33 mouse cellular contexts compared by ENCODE assay signal in the genomic region with DNA sequence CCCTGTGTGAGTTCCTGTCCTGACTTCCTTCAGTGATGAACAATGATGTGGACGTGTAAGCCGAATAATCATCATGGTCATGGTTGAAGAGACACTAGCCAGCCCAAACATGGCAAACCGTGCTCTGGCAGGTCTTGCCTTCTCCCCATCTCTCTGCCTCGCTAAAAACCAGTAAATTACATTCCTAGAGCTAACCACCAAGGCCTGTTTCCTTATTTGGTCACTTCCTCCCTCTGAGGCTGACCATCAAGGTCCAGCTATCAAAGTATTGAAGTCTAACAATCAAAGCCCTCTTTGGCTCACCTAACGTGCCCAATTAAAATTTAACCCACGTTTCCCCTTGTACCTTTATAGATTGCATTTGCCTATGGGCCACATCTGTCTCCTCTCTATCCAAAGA. TPM values are rescaled to one million over a fixed set of nuclear protein-coding genes. Genes with fewer than 3 reads are reported as not detected.
DNase-seq lines count a peak whose midpoint lies in the region; ATAC-seq and TF ChIP-seq lines count a peak whose summit lies in the region.
"Had no signal": no experiment of that assay in that cellular context is flagged by ENCODE, and none has a peak within 500 bp of the region (broad histone marks: within the 10 kb centered on the region; RNA-seq: fewer than 3 reads in every experiment).

No protein-coding gene starts in this region.

- WGBS in heart, embryonic 12.5 days = 56% methylated on average over 6 of the region's 6 CpGs
- 44% methylated on average over 6 of the region's 6 CpGs for WGBS in kidney, embryonic 15.5 days

- TF ChIP-seq POLR2A in myocyte (IDR thresholded peaks at IDR 0.05; ENCODE audit: insufficient read length, low read depth) = no peak

- H3K9me3 ChIP-seq in heart, embryonic 12.5 days (replicated peaks) = no peaks in the 10 kb centered on the region
- H3K9me3 ChIP-seq in kidney, embryonic 15.5 days (replicated peaks) = no peaks in the 10 kb centered on the region
- H3K9me3 ChIP-seq: G1E; hindbrain, embryonic 13.5 days; liver, embryonic 12.5 days; neural tube, embryonic 12.5 days had no signal

- peaks cover 85% of the 10 kb centered on the region for H3K4me1 ChIP-seq in heart, embryonic 12.5 days (replicated peaks)
- H3K4me1 ChIP-seq in kidney, embryonic 15.5 days = peaks cover 39% of the 10 kb centered on the region

- H3K79me2 ChIP-seq in myocyte (ENCODE audit: control insufficient read depth, insufficient read depth) = peaks cover 10% of the 10 kb centered on the region

- no peak overlapping the region for H3K9ac ChIP-seq in heart, embryonic 12.5 days
- H3K9ac ChIP-seq in kidney, embryonic 15.5 days = no peak overlapping the region
- H3K9ac ChIP-seq: hindbrain, embryonic 13.5 days; limb, embryonic 12.5 days; liver, embryonic 12.5 days; liver, postnatal 0 days; neural tube, embryonic 12.5 days had no signal

- no peaks in the 10 kb centered on the region for H3K27me3 ChIP-seq in heart, embryonic 12.5 days (replicated peaks)
- H3K27me3 ChIP-seq in kidney, embryonic 15.5 days = no peaks in the 10 kb centered on the region
- no peaks in the 10 kb centered on the region for H3K27me3 ChIP-seq in myocyte (ENCODE audit: control insufficient read depth, insufficient read depth, insufficient read length)
- H3K27me3 ChIP-seq: hindbrain, embryonic 13.5 days; limb, embryonic 12.5 days; liver, embryonic 12.5 days; neural tube, embryonic 12.5 days had no signal

- peak; percentile 40 for DNase-seq in adrenal gland, adult 2 months
- DNase-seq in adrenal gland, postnatal 36 days = no peak
- no peak for DNase-seq in heart, adult 18-20 months
- no peak for DNase-seq in kidney, adult 8-10 months
- DNase-seq: cerebellum, adult 2 months; cerebellum, postnatal 14 days; gastrocnemius, adult 2 months; gastrocnemius, postnatal 36 days; kidney, adult 9 months; kidney, postnatal 14 days; layer of hippocampus, adult 9-11 months; liver, postnatal 0 days; lung, postnatal 36 days; thymus, postnatal 4 days had no signal

- no peak overlapping the region for H3K4me2 ChIP-seq in heart, embryonic 12.5 days
- H3K4me2 ChIP-seq in kidney, embryonic 15.5 days = no peak overlapping the region
- no peak overlapping the region for H3K4me2 ChIP-seq in myocyte (ENCODE audit: low read depth)
- H3K4me2 ChIP-seq: hindbrain, embryonic 13.5 days; limb, embryonic 12.5 days; liver, embryonic 12.5 days; midbrain, embryonic 11.5 days; neural tube, embryonic 12.5 days had no signal

- no peak for ATAC-seq in heart, embryonic 12.5 days (ENCODE audit: insufficient number of reproducible peaks, low FRiP score)
- ATAC-seq in kidney, embryonic 15.5 days (replicated peaks; ENCODE audit: low FRiP score) = no peak
- ATAC-seq: forebrain, embryonic 16.5 days; intestine, embryonic 16.5 days; liver, embryonic 12.5 days; liver, postnatal 0 days; midbrain, embryonic 16.5 days had no signal

- peaks cover 14% of the 10 kb centered on the region for H3K36me3 ChIP-seq in heart, embryonic 12.5 days
- no peaks in the 10 kb centered on the region for H3K36me3 ChIP-seq in kidney, embryonic 15.5 days
- no peaks in the 10 kb centered on the region for H3K36me3 ChIP-seq in myocyte (ENCODE audit: control insufficient read depth, insufficient read depth)
- H3K36me3 ChIP-seq: G1E; limb, embryonic 12.5 days; liver, embryonic 12.5 days had no signal

- no peak overlapping the region for H3K4me3 ChIP-seq in heart, embryonic 12.5 days
- no peak overlapping the region for H3K4me3 ChIP-seq in kidney, embryonic 15.5 days (replicated peaks)
- H3K4me3 ChIP-seq in myocyte = no peak overlapping the region
- H3K4me3 ChIP-seq: erythroblast, embryonic 14.5 days; gastrocnemius, adult 2 months; hindbrain, embryonic 13.5 days; limb, embryonic 12.5 days; liver, embryonic 12.5 days; neural tube, embryonic 12.5 days had no signal

- peak overlapping the region; percentile 97; the same call in 1 of the 2 replicates for H3K27ac ChIP-seq in heart, embryonic 12.5 days (ENCODE audit: poor library complexity, severe bottlenecking)
- H3K27ac ChIP-seq in kidney, embryonic 15.5 days = 0 out of 2 replicates have a peak overlapping the region, but pooled peaks have one; percentile 6
- H3K27ac ChIP-seq: gastrocnemius, adult 2 months; hindbrain, embryonic 13.5 days; limb, embryonic 12.5 days; liver, embryonic 12.5 days; neural tube, embryonic 12.5 days had no signal

- H3ac ChIP-seq in myocyte (ENCODE audit: control insufficient read depth, insufficient read length) = no peak overlapping the region

TF ChIP-seq in myocyte, 11 proteins besides CTCF, POLR2A, EP300 and RAD21:
- no peak for TF ChIP-seq E2F4 (IDR thresholded peaks at IDR 0.05; ENCODE audit: insufficient read depth)
- TF ChIP-seq USF1 (IDR thresholded peaks at IDR 0.05; ENCODE audit: low read depth) = no peak
- peak; percentile 83 for TF ChIP-seq SRF (IDR thresholded peaks at IDR 0.05; ENCODE audit: control insufficient read depth, insufficient read length, low read depth)
- no peak for TF ChIP-seq TCF3 (IDR thresholded peaks at IDR 0.05; ENCODE audit: insufficient read length, low read depth)
- no peak for TF ChIP-seq MYOG (IDR thresholded peaks at IDR 0.05; ENCODE audit: control insufficient read depth in 1 of 3, insufficient read depth in 1 of 3, insufficient read length in 2 of 3, low read depth in 2 of 3)
- no peak for TF ChIP-seq MAX (IDR thresholded peaks at IDR 0.05; ENCODE audit: low read depth)
- no peak for TF ChIP-seq TCF12 (IDR thresholded peaks at IDR 0.05; ENCODE audit: insufficient read depth, poor library complexity, severe bottlenecking)

RNA-seq across cellular contexts. Expression of a gene that starts 10.2 kb away (rescaled TPM):
- 1 to 10 TPM; 5.5 to 7.7 TPM for total RNA-seq in adrenal gland, adult 2 months (2021)
- 14.1 and 16.4 TPM in 2 replicates for polyA plus RNA-seq in adrenal gland, adult 2 months (2012; rRNA removed)
- 10 to 100 TPM in 1 of 2 experiments, 1 to 10 TPM in 1; 6.3 to 10.4 TPM for total RNA-seq in adrenal gland, postnatal 36 days (2021)
- 86.0 and 86.6 TPM in 2 replicates for polyA plus RNA-seq in heart, embryonic 12.5 days (2016; fragmentation: Nextera tagmentation; extraction: Ambion mirVana)
- total RNA-seq in heart, adult 18-20 months (2021) = 10 to 100 TPM; 57.4 to 67.4 TPM
- polyA plus RNA-seq in kidney, embryonic 15.5 days (2015; fragmentation: Nextera tagmentation; extraction: Ambion mirVana) = 10.0 and 12.3 TPM in 2 replicates
- 45.1 TPM for polyA plus RNA-seq in myocyte (2012; fragmentation: generic; extraction: Trizol)
- total RNA-seq: megakaryocyte, adult 5-6 weeks had no signal

RNA-seq across cellular contexts. Expression of a gene that starts 30.2 kb away (rescaled TPM):
- total RNA-seq in adrenal gland, adult 2 months (2021) = 10 to 100 TPM; 13.1 to 16.7 TPM
- polyA plus RNA-seq in adrenal gland, adult 2 months (2012; rRNA removed) = 19.6 and 23.8 TPM in 2 replicates
- 10 to 100 TPM; 18.4 to 18.8 TPM for total RNA-seq in adrenal gland, postnatal 36 days (2021)
- polyA plus RNA-seq in heart, embryonic 12.5 days (2016; fragmentation: Nextera tagmentation; extraction: Ambion mirVana) = 25.5 and 26.5 TPM in 2 replicates
- 10 to 100 TPM; 13.4 to 14.7 TPM for total RNA-seq in heart, adult 18-20 months (2021)
- polyA plus RNA-seq in kidney, embryonic 15.5 days (2015; fragmentation: Nextera tagmentation; extraction: Ambion mirVana) = 47.0 and 49.0 TPM in 2 replicates
- 42.8 TPM for polyA plus RNA-seq in myocyte (2012; fragmentation: generic; extraction: Trizol)

RNA-seq across cellular contexts. Expression of a gene that starts 30.5 kb away (rescaled TPM):
- 10 to 100 TPM in 1 of 2 experiments, 1 to 10 TPM in 1; 9.6 to 10.5 TPM for total RNA-seq in adrenal gland, adult 2 months (2021)
- polyA plus RNA-seq in adrenal gland, adult 2 months (2012; rRNA removed) = 12.3 and 13.0 TPM in 2 replicates
- total RNA-seq in adrenal gland, postnatal 36 days (2021) = 10 to 100 TPM in 1 of 2 experiments, 1 to 10 TPM in 1; 9.2 to 10.8 TPM
- polyA plus RNA-seq in heart, embryonic 12.5 days (2016; fragmentation: Nextera tagmentation; extraction: Ambion mirVana) = 8.6 and 9.6 TPM in 2 replicates
- total RNA-seq in heart, adult 18-20 months (2021) = 1 to 10 TPM; 7.7 to 8.6 TPM
- 8.6 and 9.6 TPM in 2 replicates for polyA plus RNA-seq in kidney, embryonic 15.5 days (2015; fragmentation: Nextera tagmentation; extraction: Ambion mirVana)
- 7.4 TPM for polyA plus RNA-seq in myocyte (2012; fragmentation: generic; extraction: Trizol)

RNA-seq across cellular contexts. Expression of a gene that starts 51.9 kb away (rescaled TPM):
- under 1 TPM; 0.59 to 0.95 TPM for total RNA-seq in adrenal gland, adult 2 months (2021)
- polyA plus RNA-seq in adrenal gland, adult 2 months (2012; rRNA removed) = 0.28 and 0.45 TPM in 2 replicates
- under 1 TPM in 1 of 2 experiments, not detected in 1; 0.82 TPM for total RNA-seq in adrenal gland, postnatal 36 days (2021)
- polyA plus RNA-seq in heart, embryonic 12.5 days (2016; fragmentation: Nextera tagmentation; extraction: Ambion mirVana) = 0.53 TPM in 1 of 2 replicates, not detected in the other
- not detected for total RNA-seq in heart, adult 18-20 months (2021)
- polyA plus RNA-seq in kidney, embryonic 15.5 days (2015; fragmentation: Nextera tagmentation; extraction: Ambion mirVana) = 0.33 TPM in 1 of 2 replicates, not detected in the other
- polyA plus RNA-seq in myocyte (2012; fragmentation: generic; extraction: Trizol) = not detected
- total RNA-seq: adrenal gland, postnatal 4 days; G1E; gastrocnemius, adult 2 months; gastrocnemius, postnatal 36 days; left cerebral cortex, postnatal 25 days; megakaryocyte, adult 5-6 weeks had no signal
- polyA plus RNA-seq: erythroblast, embryonic 14.5 days; forebrain, embryonic 11.5 days; G1E; heart, postnatal 0 days; intestine, embryonic 16.5 days; liver, embryonic 12.5 days; liver, postnatal 0 days; neural tube, embryonic 12.5 days; stomach, embryonic 14.5 days had no signal

RNA-seq across cellular contexts. Expression of a gene that starts 55.9 kb away (rescaled TPM):
- total RNA-seq in adrenal gland, adult 2 months (2021) = 1 to 10 TPM in 1 of 2 experiments, under 1 TPM in 1; 0.55 to 1.1 TPM
- 0.57 and 0.71 TPM in 2 replicates for polyA plus RNA-seq in adrenal gland, adult 2 months (2012; rRNA removed)
- under 1 TPM; 0.23 to 0.86 TPM for total RNA-seq in adrenal gland, postnatal 36 days (2021)
- 0.26 and 1.0 TPM in 2 replicates for polyA plus RNA-seq in heart, embryonic 12.5 days (2016; fragmentation: Nextera tagmentation; extraction: Ambion mirVana)
- 1 to 10 TPM in 1 of 2 experiments, under 1 TPM in 1; 0.39 to 1.1 TPM for total RNA-seq in heart, adult 18-20 months (2021)
- polyA plus RNA-seq in kidney, embryonic 15.5 days (2015; fragmentation: Nextera tagmentation; extraction: Ambion mirVana) = 0.44 and 0.81 TPM in 2 replicates
- polyA plus RNA-seq in myocyte (2012; fragmentation: generic; extraction: Trizol) = 0.07 TPM
- polyA plus RNA-seq: erythroblast, embryonic 14.5 days; G1E; liver, embryonic 12.5 days had no signal
